In the genomic region with DNA sequence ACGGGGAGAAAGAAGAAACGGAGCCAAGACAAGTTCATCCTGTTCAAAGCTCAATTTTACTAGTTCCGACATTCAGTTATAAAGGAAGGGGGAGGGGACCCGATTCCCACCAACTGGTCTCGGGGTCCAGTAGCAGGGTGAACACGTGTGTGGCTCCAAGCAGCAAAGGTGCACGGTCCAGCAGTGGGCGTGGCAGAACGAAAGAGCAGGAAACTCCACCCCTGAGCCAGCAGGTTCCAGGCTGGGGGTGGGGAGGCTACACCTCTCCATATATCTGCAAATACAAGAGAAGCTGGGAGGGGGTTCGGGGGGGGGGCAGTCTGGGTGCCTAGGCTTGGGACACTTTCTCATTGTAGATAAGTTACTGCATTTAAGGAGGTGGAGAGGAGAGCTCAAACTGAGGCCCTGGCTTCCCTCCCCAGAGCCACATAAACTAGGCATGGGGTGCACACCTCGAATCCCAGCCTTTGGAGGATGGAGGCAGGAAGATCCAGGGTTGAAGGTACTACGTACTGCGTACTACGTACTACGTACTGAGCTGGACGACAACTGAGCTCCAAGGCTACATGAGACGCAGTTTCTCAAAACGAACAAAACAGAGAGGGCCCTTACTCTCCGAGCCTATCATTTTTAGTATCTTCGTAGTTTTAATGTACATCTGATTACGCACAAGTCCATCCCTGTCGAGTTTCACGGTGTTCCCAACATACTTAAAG, we compare ENCODE assay signal across 8 mouse cellular contexts. TPM values are rescaled to one million over a fixed set of nuclear protein-coding genes. Genes with fewer than 3 reads are reported as not detected.
DNase-seq lines count a peak whose midpoint lies in the region; ATAC-seq lines count a peak whose summit lies in the region.

No protein-coding gene starts in this region.

- 7% methylated on average over 23 of the region's 23 CpGs for WGBS in hindbrain, embryonic 11.5 days
- 4% methylated on average over 23 of the region's 23 CpGs for WGBS in limb, embryonic 12.5 days
- 3% methylated on average over 23 of the region's 23 CpGs for WGBS in stomach, embryonic 15.5 days

- H3K4me3 ChIP-seq in megakaryocyte, embryonic 14.5 days (replicated peaks): peak overlapping the region; percentile 76
- H3K4me3 ChIP-seq in hindbrain, embryonic 11.5 days (ENCODE audit: low read depth, low read length): peak overlapping the region; percentile 17; the same call in 1 of the 2 replicates
- H3K4me3 ChIP-seq in limb, embryonic 12.5 days (replicated peaks): peak overlapping the region; percentile 24
- peak overlapping the region; percentile 18 for H3K4me3 ChIP-seq in stomach, embryonic 15.5 days (replicated peaks)

- peaks cover 10% of the 10 kb centered on the region for H3K9me3 ChIP-seq in megakaryocyte, embryonic 14.5 days
- no peaks in the 10 kb centered on the region for H3K9me3 ChIP-seq in hindbrain, embryonic 11.5 days (ENCODE audit: control insufficient read depth, low read length)
- no peaks in the 10 kb centered on the region for H3K9me3 ChIP-seq in limb, embryonic 12.5 days
- no peaks in the 10 kb centered on the region for H3K9me3 ChIP-seq in stomach, embryonic 15.5 days

- no peak for ATAC-seq in megakaryocyte, adult 5-6 weeks (ENCODE audit: poor library complexity, severe bottlenecking)
- ATAC-seq in hindbrain, embryonic 11.5 days (ENCODE audit: low FRiP score): no peak
- no peak for ATAC-seq in limb, embryonic 12.5 days (ENCODE audit: insufficient number of reproducible peaks, insufficient read depth, low FRiP score, low TSS enrichment, low read depth)
- no peak for ATAC-seq in stomach, embryonic 15.5 days (ENCODE audit: insufficient read depth, low FRiP score, low read depth)

- DNase-seq in hindbrain, embryonic 11.5 days (ENCODE audit: low spot score): peak; percentile 18
- DNase-seq in frontal cortex, postnatal 10 days (ENCODE audit: low spot score in 2 of 2): no peak
- DNase-seq in gastrocnemius, adult 8-10 months (ENCODE audit: low spot score in 2 of 2): no peak
- DNase-seq in cerebellum, adult 8-10 months: no peak

- H3K27ac ChIP-seq in hindbrain, embryonic 11.5 days (ENCODE audit: low read depth, low read length): no peak overlapping the region
- H3K27ac ChIP-seq in limb, embryonic 12.5 days: no peak overlapping the region
- H3K27ac ChIP-seq in stomach, embryonic 15.5 days: no peak overlapping the region

- no peaks in the 10 kb centered on the region for H3K36me3 ChIP-seq in megakaryocyte, embryonic 14.5 days (replicated peaks; ENCODE audit: low read length)
- no peaks in the 10 kb centered on the region for H3K36me3 ChIP-seq in hindbrain, embryonic 11.5 days (ENCODE audit: control insufficient read depth, insufficient read depth, low read length)
- no peaks in the 10 kb centered on the region for H3K36me3 ChIP-seq in limb, embryonic 12.5 days
- H3K36me3 ChIP-seq in stomach, embryonic 15.5 days: no peaks in the 10 kb centered on the region

- peaks cover 16% of the 10 kb centered on the region for H3K4me1 ChIP-seq in megakaryocyte, embryonic 14.5 days
- no peaks in the 10 kb centered on the region for H3K4me1 ChIP-seq in hindbrain, embryonic 11.5 days (replicated peaks; ENCODE audit: control insufficient read depth, insufficient read depth, low read length)
- peaks cover 13% of the 10 kb centered on the region for H3K4me1 ChIP-seq in limb, embryonic 12.5 days (replicated peaks)
- H3K4me1 ChIP-seq in stomach, embryonic 15.5 days: no peaks in the 10 kb centered on the region

- no peak overlapping the region for H3K9ac ChIP-seq in hindbrain, embryonic 11.5 days (ENCODE audit: low read depth, low read length)
- H3K9ac ChIP-seq in limb, embryonic 12.5 days (replicated peaks): no peak overlapping the region
- no peak overlapping the region for H3K9ac ChIP-seq in stomach, embryonic 15.5 days

- H3K27me3 ChIP-seq in megakaryocyte, embryonic 14.5 days (replicated peaks): peaks cover 50% of the 10 kb centered on the region
- H3K27me3 ChIP-seq in hindbrain, embryonic 11.5 days (ENCODE audit: control insufficient read depth, insufficient read depth, low read length): peaks cover 12% of the 10 kb centered on the region
- H3K27me3 ChIP-seq in limb, embryonic 12.5 days: peaks cover 44% of the 10 kb centered on the region
- peaks cover 14% of the 10 kb centered on the region; the same call in 1 of the 2 replicates for H3K27me3 ChIP-seq in stomach, embryonic 15.5 days (replicated peaks)

- peak overlapping the region; percentile 44 for H3K4me2 ChIP-seq in hindbrain, embryonic 11.5 days (replicated peaks; ENCODE audit: low read depth, low read length)
- peak overlapping the region; percentile 57 for H3K4me2 ChIP-seq in limb, embryonic 12.5 days
- H3K4me2 ChIP-seq in stomach, embryonic 15.5 days: peak overlapping the region; percentile 53

RNA-seq across cellular contexts. Expression of a gene that starts 12.8 kb away (rescaled TPM):
- polyA plus RNA-seq in megakaryocyte, embryonic 14.5 days (2012; ENCODE audit: insufficient read depth, low replicate concordance): not detected in 2 replicates
- not detected in 2 replicates for total RNA-seq in megakaryocyte, adult 5-6 weeks (2015)
- total RNA-seq in megakaryocyte, adult 5-6 weeks (2017): 0.22 TPM in 1 of 2 replicates, not detected in the other
- 5.7 and 6.6 TPM in 2 replicates for polyA plus RNA-seq in hindbrain, embryonic 11.5 days (2014; fragmentation: Nextera tagmentation; extraction: Ambion mirVana)
- 1.8 and 2.0 TPM in 2 replicates for polyA plus RNA-seq in limb, embryonic 12.5 days (2016; fragmentation: Nextera tagmentation; extraction: Ambion mirVana)
- polyA plus RNA-seq in stomach, embryonic 15.5 days (2015; fragmentation: Nextera tagmentation; extraction: Ambion mirVana): 1.2 TPM in 2 replicates
- total RNA-seq in gastrocnemius, adult 8-10 months (2022): not detected

RNA-seq across cellular contexts. Expression of a gene that starts 53.0 kb away (rescaled TPM):
- polyA plus RNA-seq in megakaryocyte, embryonic 14.5 days (2012; ENCODE audit: insufficient read depth, low replicate concordance): 784 and 1,500 TPM in 2 replicates
- total RNA-seq in megakaryocyte, adult 5-6 weeks (2015): 784 and 845 TPM in 2 replicates
- 315 and 355 TPM in 2 replicates for total RNA-seq in megakaryocyte, adult 5-6 weeks (2017)
- 935 and 944 TPM in 2 replicates for polyA plus RNA-seq in hindbrain, embryonic 11.5 days (2014; fragmentation: Nextera tagmentation; extraction: Ambion mirVana)
- polyA plus RNA-seq in limb, embryonic 12.5 days (2016; fragmentation: Nextera tagmentation; extraction: Ambion mirVana): 1,004 and 1,014 TPM in 2 replicates
- 728 and 781 TPM in 2 replicates for polyA plus RNA-seq in stomach, embryonic 15.5 days (2015; fragmentation: Nextera tagmentation; extraction: Ambion mirVana)
- total RNA-seq in gastrocnemius, adult 8-10 months (2022): 10 to 100 TPM; 63.8 to 81.3 (median 70.7) TPM

RNA-seq across cellular contexts. Expression of a gene that starts 53.7 kb away (rescaled TPM):
- polyA plus RNA-seq in megakaryocyte, embryonic 14.5 days (2012; ENCODE audit: insufficient read depth, low replicate concordance): 12.5 and 24.2 TPM in 2 replicates
- total RNA-seq in megakaryocyte, adult 5-6 weeks (2015): 22.2 and 26.2 TPM in 2 replicates
- 17.6 and 26.5 TPM in 2 replicates for total RNA-seq in megakaryocyte, adult 5-6 weeks (2017)
- polyA plus RNA-seq in hindbrain, embryonic 11.5 days (2014; fragmentation: Nextera tagmentation; extraction: Ambion mirVana): 37.0 and 38.6 TPM in 2 replicates
- 42.8 and 43.4 TPM in 2 replicates for polyA plus RNA-seq in limb, embryonic 12.5 days (2016; fragmentation: Nextera tagmentation; extraction: Ambion mirVana)
- 33.3 and 33.7 TPM in 2 replicates for polyA plus RNA-seq in stomach, embryonic 15.5 days (2015; fragmentation: Nextera tagmentation; extraction: Ambion mirVana)
- 10 to 100 TPM; 21.7 to 23.9 (median 22.7) TPM for total RNA-seq in gastrocnemius, adult 8-10 months (2022)

Comparison
In these comparisons a context has a peak if more than half of its experiments do, and no peak if none do; other contexts are left out.
1. H3K4me3 ChIP-seq: peak in every context shown above with its lines; median percentile 76 in megakaryocyte, embryonic 14.5 days; 24 in limb, embryonic 12.5 days; 18 in stomach, embryonic 15.5 days; 17 in hindbrain, embryonic 11.5 days.